Mouse (Mus musculus) cerebellum, adult 9-11 months (tissue): ENCODE data around the gene Mllt3.
A peak's percentile ranks its signal among the peaks of the same experiment; 100 is the strongest.

Source experiments
- DNase-seq: peaks from one replicate; pipeline ENCODE4 v3.0.0; 2022

Mllt3 gene

DNA sequence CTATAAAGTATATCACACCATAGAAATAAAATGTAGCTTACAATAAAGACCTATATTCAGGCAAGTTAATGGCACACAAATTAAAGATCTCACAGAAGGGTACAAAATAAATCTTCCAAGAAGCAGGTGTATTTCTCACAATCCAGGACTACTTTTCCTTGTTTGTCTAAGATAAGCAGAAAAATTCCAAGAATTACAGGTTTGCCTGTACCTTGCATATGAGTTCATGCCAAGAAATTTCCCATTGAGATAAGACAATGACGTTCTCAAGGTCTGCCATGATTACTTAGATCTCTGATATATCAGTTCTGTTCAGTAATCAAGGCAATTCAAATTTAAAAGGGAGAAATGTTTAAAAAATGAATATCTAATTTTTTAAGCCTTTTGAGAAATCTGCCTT lies 272.9 kb downstream of the Mllt3 start:
- no peak for DNase-seq

DNA sequence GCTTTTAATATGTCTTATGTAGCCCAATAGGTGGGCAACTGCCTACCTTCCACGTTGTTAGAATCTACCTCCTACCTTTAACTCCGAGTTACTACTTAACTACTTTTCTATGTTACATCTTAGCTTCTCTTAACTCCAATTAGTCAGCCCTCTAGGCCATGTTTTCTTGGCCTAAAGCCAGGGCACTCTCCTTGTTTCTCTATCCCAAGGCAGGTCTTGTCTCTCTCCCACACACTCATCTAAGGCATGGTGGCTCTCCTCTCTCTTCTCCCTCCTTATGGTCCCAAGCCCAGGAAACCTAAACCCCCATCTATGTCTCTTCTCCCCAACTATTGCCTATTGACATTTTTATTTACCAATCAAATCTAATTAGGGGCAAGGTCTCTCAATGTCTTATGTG lies 273.5 kb downstream of the Mllt3 start:
- no peak for DNase-seq

DNA sequence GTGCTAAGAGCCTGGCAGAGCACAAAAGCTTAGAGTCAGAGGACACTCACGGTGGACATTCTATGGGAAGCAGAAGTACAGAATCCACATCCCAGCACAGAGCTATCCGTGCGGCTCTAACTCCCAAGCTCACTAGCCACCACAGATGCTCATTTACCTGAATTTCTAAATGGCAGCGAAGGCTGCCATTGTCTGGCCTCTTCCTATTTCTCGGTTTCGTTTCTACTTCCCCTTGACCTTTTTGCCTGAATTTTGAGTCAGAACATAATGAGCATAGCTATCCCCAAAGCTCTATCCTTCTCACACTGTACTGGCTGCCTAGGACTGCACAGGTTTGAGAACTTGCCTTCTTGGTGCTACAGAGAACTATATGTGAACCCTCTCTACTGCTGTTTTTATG lies 274.1 kb downstream of the Mllt3 start:
- no peak for DNase-seq

DNA sequence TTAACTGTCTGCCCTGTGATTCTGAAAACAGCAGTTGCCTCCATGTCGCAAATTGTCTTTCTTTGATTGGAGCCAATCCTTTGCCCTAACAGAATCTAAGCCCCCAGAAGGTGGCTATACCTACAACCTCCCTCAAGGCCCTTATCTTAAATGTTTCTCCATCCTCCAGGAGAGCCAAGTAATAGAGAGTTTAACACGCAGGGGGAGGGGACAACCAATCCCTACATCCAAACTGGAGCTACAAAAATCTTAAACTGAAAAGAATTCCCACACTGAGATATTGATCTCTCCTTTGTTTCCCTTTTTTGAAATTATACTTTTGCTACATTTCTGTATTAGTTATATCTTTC lies 281.7 kb downstream of the Mllt3 start:
- DNase-seq, result no peak

DNA sequence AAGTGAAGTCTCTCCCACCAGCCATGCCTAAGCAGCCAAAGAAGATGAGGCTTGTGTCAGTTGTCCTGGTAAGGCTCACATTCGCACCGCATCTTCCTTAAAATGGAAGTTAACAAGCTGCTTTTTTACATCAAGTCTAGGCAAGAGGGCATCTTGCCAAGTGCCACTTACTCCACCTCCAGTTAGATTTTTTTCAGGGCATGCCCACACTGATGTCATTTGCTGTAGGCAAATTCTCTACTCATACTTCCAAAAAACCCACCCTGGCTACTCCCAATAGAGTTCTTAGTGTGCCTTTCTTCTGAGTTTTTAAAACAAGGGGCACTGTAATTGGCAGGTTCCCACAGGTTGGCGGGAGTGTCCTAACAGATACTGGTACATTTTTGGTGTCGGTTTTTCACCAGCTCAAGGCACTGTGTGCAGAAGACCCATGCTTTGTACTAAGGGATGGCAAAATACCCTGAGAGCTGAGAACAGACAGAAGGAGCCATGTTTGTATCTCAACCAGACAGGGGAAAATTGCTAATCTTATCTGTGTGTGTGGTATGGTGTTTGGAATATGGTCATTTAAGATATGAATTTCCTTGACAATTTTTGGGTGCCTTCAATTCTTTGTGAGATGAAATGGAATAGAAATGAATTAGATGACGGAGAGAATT lies 282.2 kb downstream of the Mllt3 start:
- no peak for DNase-seq

DNA sequence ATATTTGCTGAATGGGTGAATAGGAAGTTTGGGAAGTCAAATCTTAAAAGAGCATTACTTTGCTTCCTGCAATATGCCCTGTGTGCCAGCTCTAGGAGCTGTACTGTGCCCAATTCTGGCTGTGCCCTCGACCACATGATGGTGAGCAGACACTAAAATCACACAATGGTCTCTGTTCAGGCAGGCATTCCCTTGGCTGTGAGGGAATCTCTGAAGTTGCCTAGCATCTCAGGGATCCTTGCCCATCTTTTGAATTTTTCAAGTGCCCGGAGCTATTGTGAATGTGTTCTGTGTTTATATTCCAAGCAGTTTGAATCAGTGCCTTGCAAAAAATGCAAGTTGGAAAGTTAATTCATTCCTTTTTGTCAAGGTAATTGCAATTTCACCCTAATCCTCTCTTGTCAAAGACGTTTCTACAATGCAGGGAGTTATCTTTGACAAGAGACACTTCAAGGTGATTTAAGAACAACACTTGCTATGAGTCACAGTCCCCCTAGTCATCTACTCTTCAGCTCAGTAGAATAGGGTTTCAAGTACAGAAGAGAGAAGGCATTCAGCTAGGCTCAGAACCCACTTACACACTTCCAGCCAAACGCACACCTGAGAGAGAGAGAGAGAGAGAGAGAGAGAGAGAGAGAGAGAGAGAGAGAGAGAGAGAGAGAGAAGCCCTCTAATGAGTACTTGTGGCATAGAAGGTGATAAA lies 283.5 kb downstream of the Mllt3 start:
- peak; percentile 14 for DNase-seq

DNA sequence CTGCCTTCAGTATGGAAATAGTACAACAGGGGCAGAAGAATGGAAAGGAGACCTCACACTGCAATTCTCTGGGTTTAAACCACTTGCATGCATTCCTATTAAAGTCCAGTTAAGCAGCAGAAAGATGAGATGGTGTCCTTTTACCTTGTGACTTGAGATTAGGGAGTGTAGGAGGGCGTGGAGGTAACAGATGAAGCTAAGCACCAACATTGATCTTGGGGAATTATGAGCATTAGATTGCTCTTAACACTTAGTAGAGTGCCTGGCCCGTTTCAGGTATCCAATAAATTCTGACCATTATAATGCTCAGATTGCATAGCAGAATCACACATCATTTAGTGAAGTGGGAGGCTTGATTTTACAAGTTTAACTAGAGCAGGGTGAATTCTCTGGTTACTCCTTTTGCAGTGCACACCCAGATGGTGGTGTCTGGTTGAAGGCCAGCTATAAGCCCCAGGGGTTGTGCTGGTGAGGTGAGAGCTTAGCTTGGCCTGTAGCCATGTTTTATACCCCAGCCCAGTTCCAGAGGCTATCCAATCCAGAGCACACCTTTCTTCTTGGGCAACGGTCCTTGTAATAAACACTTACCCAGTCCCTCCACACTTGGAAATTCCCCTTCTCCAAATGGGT lies 288.0 kb downstream of the Mllt3 start:
- DNase-seq, result no peak

DNA sequence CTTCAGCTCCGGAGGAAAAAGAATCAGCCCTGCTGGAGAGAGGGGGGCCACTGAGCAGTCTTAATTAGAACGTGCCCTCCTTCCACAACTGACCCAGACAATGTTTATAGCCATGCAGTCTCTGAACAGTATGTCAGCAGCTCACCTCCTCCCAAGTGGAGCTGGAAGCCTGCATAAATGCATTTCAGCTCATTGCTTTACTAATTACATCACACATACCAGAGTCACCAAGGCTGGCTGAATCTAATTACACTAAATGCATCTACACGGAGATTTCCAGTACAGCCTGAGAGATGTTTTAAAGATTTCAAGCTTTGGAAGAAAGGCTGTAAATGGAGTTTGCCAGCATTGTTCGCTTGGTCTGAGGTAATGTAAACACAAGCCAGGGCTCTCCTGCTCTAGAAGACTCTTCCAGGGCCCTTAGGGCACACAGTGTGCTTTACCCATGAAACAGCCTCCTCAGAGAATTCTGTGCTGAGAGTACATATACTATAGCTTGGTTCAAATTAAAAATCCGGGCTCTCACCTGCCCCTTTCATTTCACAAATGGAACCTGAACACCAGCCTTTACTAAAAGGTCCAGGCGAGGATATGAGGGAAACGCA lies 293.5 kb downstream of the Mllt3 start:
- no peak for DNase-seq

DNA sequence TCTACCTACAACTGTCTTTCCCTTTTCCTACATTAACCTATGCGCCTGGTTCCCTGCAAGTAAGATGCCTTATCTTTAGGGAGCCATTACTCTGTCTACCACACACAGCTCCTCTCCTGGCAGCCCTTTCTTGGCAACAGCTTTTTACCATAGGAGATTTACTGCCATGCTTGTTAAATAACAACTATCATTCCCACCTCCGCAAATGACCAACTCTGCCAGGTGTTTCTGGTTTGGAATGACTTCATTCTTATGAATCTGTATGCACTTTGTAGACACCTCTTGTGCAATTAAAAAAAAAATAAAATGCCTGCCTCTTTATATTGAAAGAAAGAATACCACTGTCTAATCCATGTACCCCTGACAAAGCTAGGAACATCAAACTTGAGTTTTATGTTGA lies 294.1 kb downstream of the Mllt3 start:
- no peak for DNase-seq

DNA sequence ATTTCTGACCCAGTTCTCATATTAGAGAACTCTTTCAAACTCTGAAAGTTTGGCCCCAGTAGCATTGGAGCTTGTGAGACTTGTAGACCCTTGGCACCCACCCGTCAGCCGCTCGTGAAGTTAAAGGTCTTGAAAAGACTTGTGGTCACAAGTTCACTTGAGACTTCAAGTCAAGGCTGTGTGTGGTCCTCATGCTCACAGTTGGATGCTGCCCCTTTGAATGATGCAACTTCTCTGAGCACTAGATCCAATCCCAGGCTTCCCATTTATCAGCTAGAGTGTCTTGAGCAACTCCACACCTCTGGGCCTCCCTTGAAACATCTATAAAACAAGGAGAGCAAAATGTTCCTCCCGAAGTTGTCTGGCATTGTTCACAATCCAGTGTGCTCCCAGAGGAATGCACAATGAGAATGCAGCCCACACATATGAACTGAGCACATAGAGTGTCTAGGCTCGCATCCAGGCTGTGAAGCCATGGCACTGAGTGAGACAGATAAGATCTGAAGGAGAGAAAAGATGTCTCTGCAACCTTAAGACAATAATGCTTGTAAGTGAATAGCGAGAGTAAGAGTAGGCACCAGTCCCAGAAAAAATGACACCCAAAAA lies 295.9 kb downstream of the Mllt3 start:
- no peak for DNase-seq

DNA sequence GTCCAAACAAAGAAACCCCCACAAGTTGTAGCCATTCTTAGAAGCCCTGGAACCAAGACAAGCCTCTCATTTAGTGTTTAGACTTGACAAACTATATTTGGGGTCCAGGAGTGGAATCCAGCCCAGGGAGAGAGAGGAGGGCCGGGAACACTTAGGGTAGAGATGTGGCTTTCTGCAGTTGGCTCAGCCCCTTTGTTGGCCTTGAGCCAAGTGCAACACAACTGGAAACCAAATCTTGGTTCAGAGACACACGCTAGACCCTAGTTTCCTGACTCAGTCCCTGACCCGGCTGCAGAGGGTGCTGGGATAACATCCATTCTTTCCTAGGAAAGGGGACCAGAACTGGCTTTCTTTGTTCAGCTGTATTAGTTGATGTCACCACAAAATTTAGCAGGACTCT lies 296.4 kb downstream of the Mllt3 start:
- DNase-seq, result no peak

DNA sequence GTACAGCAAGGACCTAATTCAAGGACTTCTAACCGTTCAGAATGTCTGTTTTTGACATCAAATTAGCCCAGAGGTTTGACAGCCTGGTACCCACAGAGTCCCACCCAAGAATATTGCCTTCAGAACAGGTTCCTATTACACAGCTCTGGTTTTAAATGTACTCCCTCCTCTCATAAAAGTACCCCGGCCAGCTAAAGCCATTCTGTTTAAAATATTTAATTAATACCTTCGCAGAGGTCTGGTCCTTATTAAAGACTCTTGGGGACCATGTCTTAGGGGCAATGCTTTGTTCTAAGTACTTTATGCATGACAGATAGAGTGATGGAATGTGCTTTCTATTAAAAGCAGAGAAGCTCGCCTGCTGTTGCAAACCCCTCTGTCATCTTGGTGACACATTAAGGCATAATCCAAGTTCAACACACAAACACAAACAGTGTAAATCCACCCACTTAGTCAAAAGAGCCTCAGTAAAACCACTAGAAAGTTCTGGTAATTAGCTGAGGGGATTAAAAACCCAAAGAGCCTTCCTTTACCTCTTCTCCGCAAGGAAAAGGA lies 302.0 kb downstream of the Mllt3 start:
- DNase-seq, result no peak

DNA sequence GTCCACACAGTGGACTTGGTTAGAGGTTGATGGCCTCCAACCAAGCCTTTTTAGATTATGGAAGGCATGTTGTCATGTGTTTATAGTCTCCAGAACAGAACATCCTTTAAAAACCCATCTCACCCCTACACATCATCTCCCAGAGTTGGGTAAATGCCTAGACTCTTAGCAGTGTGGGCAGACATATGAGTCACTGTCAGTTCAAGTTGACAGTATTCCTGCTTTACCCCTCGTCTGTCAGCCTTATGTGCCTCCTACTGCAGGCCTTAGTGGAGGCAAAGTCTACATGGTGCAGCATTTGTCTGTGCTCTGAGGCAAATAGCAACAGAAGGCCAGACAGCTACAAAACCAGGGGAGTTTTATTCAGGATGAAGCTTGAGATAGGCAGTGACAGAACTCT lies 304.6 kb downstream of the Mllt3 start:
- DNase-seq, result no peak

DNA sequence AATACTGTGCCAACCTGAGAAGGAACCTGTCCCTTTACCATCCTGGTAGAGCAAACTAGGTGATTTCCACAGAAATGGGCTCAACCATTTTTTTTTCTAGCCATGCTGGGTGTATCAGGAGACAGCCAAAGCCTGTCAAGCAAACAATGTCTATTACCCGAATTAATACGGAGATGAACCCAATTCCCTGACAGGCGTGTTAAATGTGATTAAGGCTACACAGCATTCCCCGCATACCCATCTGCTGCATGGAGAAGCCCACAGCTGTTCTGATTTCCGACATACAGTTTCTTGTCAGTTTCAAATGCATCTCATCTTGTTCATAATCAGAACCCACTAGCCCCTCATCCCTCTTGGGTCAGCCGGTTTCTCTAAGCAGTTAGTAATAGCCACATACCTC lies 309.7 kb downstream of the Mllt3 start:
- no peak for DNase-seq
